Mouse (Mus musculus): ENCODE measurements around the gene Wdr5b.
A peak's percentile ranks its signal among the peaks of the same experiment; 100 is the strongest.

The Wdr5b gene

DNA sequence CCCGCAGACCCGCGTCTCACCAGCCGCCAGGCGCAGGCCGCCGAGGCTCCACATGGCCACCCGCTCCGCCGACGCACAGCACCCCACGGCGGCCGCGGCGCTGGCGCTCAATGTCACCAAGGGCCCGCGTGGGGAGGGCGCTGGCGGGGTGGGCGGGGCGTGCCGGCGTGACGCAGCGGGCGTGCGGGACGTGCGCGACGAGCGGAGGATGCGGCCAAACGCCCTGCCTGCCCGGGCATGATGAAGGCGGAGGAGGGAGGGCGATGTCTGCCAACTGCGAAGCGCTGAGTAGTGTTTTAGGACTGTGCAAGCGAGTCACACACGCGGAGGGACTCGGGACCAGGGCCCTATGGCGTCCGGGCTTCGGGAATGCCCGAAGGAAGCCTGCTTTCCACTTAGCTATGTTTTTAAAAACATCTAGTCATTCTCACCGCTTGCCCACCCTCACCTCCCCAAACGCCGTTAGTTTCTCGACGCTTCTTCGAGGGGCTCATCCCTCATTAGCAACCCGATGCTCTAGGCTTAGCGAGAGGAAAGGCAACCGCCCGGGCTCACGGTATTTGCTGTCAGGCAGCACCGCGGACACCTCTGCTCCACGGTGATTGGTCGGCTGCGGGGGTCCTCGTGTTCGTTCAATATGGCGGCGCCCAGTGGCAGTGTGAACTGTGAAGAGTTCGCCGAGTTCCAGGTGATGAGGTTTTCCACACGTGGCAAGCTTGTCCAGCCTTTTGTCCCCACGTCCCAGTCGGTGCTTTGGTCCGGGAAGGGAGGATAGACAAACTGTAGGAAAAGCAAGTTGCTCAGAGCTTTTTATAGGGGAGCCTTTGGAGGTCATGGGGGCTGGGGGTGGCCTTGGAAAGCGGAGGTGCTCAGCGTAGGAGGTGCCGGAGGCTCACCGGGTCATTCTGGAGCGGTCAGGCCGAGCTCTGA, 30.7 kb downstream of the Wdr5b start, which contains the start of the genes Fam162a and Ccdc58:
Gene Fam162a (minus strand): TSS at position 145 of the 930 bp plus-strand sequence.
Gene Ccdc58 (plus strand): TSS at position 236 of the 930 bp plus-strand sequence.
- DNase-seq = peak; percentile 94

DNA sequence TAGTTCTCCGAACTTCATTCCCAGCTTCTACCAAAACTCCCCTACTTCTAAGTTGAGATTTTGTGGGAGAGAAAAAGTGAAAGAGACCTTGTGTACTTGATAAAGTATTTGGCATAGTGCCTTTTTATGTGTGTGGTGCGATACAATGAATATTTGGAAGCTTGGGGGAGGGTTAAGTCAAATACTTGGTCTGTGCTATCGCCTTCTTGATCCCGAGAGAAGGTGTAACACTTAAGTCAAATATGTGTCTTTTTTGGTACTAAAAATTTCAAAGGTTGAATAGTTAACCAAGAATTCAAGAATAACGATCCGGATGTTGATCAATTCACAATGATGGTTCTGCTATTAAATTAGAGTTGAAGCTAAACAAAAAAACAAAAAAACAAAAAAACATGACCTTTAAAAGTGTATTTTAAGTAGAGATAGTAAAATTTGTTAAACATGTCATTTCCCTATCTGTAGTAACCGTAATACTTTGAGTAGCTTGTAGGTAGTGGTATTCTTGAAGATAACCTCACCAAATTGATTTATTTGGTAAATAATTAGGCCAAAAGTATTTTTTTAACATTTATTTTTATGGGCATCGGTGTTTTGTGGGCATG, 31.5 kb downstream of the Wdr5b start:
- no peak for DNase-seq

DNA sequence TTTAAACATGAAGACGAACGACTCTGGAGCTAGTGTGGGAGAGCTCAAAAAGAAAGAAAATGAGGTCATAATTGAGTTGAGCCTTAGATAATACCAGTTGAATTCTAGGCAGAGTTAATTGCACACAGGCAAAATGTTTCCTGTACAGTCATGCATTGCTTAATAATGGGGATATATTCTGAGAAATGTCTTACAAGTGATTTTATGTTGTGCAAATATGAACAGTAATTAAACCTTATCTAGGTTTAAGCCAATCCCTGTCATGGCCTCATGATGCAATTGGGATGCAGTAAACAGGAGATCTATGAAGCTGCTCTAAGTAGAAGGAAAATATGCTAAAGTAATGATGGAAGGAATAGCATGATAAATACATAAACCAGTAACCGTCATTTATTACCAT, 33.8 kb downstream of the Wdr5b start:
- DNase-seq = no peak

DNA sequence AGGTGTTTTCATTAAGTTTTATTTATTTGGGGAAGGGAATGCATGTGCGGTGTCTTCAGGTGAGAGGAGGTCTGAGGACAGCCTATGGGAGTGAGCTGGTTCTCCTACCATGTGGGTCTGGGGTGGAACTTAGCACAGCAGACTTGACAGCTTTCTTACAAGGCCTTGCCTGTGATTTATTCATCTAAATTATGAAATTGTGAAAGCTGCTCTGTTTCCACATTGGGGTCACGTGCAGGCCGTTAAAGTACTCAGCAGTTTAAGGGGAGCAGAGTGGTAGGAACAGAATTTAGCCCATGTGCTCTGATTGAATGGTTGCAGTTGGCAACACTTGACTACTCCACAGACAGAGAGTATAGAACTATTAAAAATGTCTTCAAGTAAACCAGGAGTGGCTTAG, 38.9 kb downstream of the Wdr5b start:
- no peak for DNase-seq

DNA sequence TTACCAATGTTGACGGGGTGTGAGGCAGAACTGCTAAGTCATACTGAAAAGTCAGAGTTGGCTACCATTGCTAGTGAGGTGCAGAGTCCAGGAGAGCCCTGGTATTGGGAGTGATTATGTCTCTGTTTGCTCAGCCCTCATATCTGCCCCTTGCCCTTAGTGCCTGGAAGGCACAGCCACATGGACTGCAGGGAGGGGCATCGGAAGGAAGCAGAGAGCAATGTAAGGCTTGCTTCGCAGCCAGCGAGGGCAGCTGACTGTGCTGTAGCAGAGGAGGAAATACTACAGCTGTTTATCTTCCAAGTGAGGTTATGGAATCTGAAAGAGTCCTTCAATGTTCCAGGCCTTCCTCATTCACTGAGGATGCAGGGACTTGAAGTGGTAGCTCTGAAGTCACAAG, 46.9 kb downstream of the Wdr5b start:
- DNase-seq = peak; percentile 19

DNA sequence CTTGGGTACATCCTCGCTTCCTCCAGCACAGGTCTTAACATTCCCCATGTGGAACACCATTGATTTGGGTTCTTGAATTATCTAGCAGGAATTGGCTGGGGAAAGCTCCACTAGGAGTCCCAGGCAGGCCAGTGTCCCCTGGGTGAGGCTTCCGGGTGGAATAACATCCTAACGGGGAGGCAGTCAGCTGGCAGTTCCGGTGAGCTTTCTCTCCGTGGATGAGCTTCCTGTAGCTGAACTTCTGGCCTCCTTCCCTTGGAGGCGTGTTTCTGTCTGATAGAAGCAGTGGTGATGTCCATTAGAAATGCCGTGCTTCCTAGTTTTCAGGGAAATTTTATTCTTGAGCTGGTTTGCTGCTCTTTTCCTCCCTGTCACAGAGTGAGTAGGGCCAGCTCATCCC, 48.1 kb downstream of the Wdr5b start:
- DNase-seq = peak; percentile 27

DNA sequence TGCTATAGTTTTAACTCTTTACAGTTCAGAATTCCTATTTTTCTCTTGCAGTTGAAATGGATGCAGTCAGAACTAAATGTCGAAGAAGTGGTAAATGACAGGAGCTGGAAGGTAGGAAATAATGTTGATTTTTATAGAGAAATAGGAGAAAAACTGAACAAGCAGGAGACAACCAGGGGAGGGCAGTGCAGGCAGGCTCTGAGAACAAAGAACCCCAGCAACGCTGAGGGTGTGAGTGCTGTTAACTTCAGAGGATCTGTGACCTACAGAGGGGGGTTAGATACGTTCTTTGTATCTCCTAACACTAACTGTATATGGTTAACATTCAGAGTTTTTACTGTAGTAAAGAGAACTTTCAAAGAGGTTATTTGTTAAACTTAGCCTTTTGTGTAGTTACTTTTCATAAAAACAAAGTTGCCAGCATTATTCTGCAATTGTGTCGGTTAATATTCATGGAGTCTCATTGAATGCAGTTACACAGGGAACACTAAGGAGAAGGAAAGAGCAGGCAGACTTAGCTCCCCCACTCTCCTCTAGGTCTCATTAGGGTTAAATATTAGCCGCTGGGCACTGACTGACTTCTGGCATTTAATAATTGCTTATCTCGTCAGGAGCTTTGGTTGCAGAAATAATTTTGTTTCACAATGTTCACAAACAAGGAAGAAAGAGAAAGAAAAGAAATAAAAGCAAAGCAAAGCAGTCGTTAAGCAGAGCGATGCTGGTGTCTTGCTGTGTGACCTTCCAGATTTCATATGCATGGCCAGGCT, 49.0 kb downstream of the Wdr5b start:
- peak; percentile 21 for DNase-seq

DNA sequence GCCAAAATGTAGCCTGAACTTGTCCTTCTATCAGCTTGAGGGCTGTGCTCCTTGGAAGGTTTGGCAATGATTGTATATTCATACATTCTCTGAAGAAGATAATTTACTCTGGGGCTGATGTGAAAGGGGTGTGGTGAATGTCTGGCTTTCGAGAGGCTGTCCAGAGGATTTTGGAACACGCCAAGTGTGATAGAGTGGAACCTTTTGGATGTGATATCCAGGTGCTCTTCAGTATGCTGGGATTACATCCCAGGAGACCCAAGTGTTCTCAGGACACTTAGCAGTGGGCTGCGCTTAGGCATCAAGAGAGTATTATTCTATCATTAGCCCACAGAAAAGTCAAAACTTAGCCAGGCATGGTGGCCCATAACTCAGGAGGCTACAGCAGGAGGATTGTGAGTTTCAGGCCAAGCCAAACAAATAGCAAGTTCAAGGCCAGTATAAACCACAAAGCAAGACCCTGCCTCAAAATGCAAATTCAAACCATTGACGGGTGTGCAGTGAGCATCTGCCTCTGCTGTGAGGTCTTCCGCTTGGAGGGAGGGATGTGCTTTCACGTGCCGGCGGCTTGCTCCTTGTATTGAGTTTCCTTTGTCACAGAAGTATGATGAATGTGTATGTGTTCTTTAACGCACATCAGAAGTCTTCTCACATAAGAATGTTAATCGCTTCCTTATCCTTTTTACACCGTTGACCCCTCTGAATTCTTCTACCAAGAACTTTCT, 50.0 kb downstream of the Wdr5b start:
- no peak for DNase-seq

Measured in kidney, adult 18-20 months (tissue).